Mouse (Mus musculus): ENCODE measurements around the gene Borcs8. TPM values are rescaled to one million over a fixed set of nuclear protein-coding genes. Genes with fewer than 3 reads are reported as not detected.

Borcs8 gene
- polyA plus RNA-seq, 1 experiment from 2014 or later = 80.3 TPM

DNA sequence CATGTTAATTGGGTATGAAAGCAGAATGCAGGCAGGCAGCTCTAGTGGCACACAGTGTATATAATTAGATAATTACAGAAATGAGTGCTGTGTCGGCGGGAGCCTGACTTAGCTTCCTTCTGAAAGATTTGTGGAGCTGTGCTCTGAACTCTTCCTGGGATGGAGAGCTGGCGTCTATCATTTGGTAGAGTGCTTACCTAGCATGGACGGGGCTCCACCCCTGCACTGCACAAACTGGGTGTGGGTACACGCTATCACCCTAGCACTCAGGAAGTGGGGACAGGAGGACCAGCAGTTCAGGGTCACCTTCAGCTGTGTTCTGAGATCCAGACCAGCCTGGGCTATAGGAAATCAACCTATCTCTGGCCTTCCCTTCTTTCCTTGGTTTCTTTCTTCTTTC lies 34.0 kb downstream of the Borcs8 start:
- no peak for TF ChIP-seq CTCF (IDR thresholded peaks at IDR 0.05)
- in situ Hi-C loops (cut with MboI; ENCODE audit: low pct_unique_long_range_greater_than_20kb) = loop anchor here (25.0 kb wide), 1 partner anchor 261 kb away; the partner anchor contains the start of genes Ndufa13, Tssk6 and Yjefn3
- ChIA-PET POLR2A (interaction anchor here (0.6 to 0.7 kb wide), 4 partner anchors 54 to 294 kb away, joined by 3 to 5 read pairs (median 4); no protein-coding TSS in a partner anchor), CTCF (interaction anchor here (1.6 kb wide), 1 partner anchor 26 kb away, joined by 5 read pairs; no protein-coding TSS in a partner anchor)
- ATAC-seq = no peak
- H3K27me3 ChIP-seq = no peaks in the 10 kb centered on the region
- DNase-seq (ENCODE audit: low read depth, low spot score) = no peak

DNA sequence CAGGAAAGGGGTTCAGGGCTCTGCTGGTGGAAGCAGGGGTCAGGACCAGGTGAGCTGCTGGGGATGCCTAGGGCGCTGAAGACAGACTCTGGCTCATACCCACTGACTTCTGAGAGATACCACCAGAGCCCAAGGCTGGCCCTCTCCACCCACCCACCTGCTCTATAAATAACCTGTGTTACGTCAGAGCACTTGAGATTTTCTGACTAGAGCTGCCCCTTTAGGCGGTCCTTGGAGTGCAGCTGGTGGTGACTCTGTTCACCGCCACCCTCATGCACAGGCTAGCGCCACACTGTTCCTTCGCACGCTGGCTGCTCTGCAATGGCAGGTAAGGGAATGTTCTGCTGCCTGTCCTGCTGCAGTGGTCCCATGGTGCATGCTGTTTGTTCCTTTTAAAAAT lies 34.8 kb downstream of the Borcs8 start:
- DNase-seq (ENCODE audit: low read depth, low spot score) = no peak

DNA sequence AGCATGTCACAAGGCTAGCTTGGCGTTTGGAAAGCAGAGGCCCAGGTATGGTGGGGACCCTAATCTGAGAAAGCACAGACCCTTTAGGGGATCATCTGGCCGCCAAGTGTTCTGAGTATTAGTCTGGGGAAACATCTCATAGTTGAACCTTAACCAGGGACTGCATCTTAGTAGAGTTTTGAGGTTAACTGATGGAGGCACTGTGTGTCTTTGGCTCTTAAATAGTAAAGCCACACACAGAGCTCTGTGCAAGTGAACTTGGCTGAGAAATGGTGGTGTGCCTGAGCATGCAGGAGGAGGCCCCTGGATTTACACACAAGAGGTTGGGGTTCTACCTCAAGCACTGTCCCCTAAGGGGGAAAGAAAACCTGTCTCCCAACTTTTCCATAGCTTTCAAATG lies 38.9 kb downstream of the Borcs8 start:
- in situ Hi-C loops (cut with MboI; ENCODE audit: low pct_unique_long_range_greater_than_20kb) = no loop called here
- ChIA-PET POLR2A (no interaction called here), CTCF (interaction anchor here (0.6 to 1.9 kb wide), 5 partner anchors 8 to 58 kb away, joined by 3 to 6 read pairs (median 3); partner anchors contain the start of gene Slc25a42)
- DNase-seq (ENCODE audit: low read depth, low spot score) = no peak
- ATAC-seq = no peak
- no peak for TF ChIP-seq CTCF (IDR thresholded peaks at IDR 0.05)
- H3K27me3 ChIP-seq = no peaks in the 10 kb centered on the region

More for the DNA sequence above, 34.8 kb downstream of the Borcs8 start:
- no peak for TF ChIP-seq CTCF (IDR thresholded peaks at IDR 0.05)
- no peak for ATAC-seq
- ChIA-PET CTCF (interaction anchor here (1.6 kb wide), 1 partner anchor 25 kb away, joined by 5 read pairs; no protein-coding TSS in a partner anchor), POLR2A (no interaction called here)
- no peaks in the 10 kb centered on the region for H3K27me3 ChIP-seq
- in situ Hi-C loops (cut with MboI; ENCODE audit: low pct_unique_long_range_greater_than_20kb) = loop anchor here (25.0 kb wide), 1 partner anchor 262 kb away; the partner anchor contains the start of genes Ndufa13, Tssk6 and Yjefn3

GRCm38 (mm10) chr8:70179082-70179481 lies 39.8 kb downstream of the Borcs8 start:
- ChIA-PET CTCF (interaction anchor here (0.6 to 1.4 kb wide), 3 partner anchors 15 to 57 kb away, joined by 3 read pairs; partner anchors contain the start of gene Slc25a42), POLR2A (no interaction called here)
- TF ChIP-seq CTCF (IDR thresholded peaks at IDR 0.05) = no peak
- no peak for ATAC-seq
- no peaks in the 10 kb centered on the region for H3K27me3 ChIP-seq
- in situ Hi-C loops (cut with MboI; ENCODE audit: low pct_unique_long_range_greater_than_20kb) = no loop called here
- no peak for DNase-seq (ENCODE audit: low read depth, low spot score)

DNA sequence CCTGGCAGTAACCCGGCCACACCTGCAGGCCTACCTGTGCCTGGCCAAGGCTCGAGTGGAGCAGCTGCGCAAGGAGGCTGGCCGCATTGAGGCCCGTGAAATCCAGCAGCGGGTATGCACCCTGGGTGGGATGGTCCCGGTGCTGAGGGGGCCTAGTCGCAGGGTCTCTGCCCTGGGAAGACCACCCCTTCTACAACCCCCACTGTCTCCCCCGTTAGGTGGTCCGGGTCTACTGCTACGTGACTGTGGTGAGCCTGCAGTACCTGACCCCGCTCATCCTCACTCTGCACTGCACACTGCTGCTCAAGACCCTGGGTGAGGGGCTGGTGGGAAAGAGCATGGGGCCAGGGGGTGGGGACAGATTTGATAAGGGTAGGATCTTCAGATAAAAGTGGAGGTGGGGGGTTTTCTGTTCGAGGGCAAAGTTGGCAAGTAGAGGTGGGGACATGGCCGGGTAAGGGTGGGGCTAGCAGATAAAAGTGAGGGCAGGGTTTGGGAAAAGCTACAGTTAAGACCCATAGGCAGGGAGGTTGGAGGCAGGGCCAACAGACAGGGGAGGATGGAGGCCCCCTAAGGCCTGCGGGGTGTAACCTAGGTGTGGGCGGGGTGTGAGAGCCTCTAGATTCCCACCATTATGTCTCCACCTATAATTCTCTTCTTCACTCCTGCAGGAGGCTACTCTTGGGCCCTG lies 42.1 kb downstream of the Borcs8 start:
- TF ChIP-seq CTCF (IDR thresholded peaks at IDR 0.05) = no peak
- no peak for DNase-seq (ENCODE audit: low read depth, low spot score)
- no peaks in the 10 kb centered on the region for H3K27me3 ChIP-seq
- POLR2A ChIA-PET = interaction anchor here (1.7 kb wide), 1 partner anchor 9 kb away, joined by 5 read pairs; the partner anchor contains the start of gene Tmem161a
- CTCF ChIA-PET = no interaction called here
- ATAC-seq = no peak
- in situ Hi-C loops (cut with MboI; ENCODE audit: low pct_unique_long_range_greater_than_20kb) = no loop called here

DNA sequence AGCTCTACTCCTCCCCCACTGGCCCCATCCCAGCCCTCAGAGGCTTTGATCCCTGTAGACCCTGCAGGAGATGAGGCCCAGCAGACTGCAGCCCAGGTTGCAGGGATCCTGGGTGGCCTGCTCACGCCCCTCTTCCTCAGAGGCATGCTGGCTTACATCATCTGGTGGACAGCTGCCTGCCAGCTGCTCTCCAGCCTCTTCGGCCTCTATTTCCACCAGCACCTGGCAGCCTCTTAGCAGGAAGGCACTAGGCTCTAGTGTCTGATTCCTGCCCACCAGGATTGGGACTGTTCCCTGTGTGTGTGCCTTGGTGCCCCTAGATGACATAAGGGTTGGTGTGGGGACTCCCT lies 42.6 kb downstream of the Borcs8 start:
- no peak for TF ChIP-seq CTCF (IDR thresholded peaks at IDR 0.05)
- ChIA-PET CTCF (no interaction called here), POLR2A (interaction anchor here (1.7 kb wide), 1 partner anchor 10 kb away, joined by 5 read pairs; the partner anchor contains the start of gene Tmem161a)
- H3K27me3 ChIP-seq = no peaks in the 10 kb centered on the region
- in situ Hi-C loops (cut with MboI; ENCODE audit: low pct_unique_long_range_greater_than_20kb) = no loop called here
- no peak for DNase-seq (ENCODE audit: low read depth, low spot score)
- ATAC-seq = no peak

GRCm38 (mm10) chr8:70183194-70183593 lies 43.9 kb downstream of the Borcs8 start:
- TF ChIP-seq CTCF (IDR thresholded peaks at IDR 0.05) = no peak
- no peaks in the 10 kb centered on the region for H3K27me3 ChIP-seq
- in situ Hi-C loops (cut with MboI; ENCODE audit: low pct_unique_long_range_greater_than_20kb) = no loop called here
- DNase-seq (ENCODE audit: low read depth, low spot score) = no peak
- POLR2A ChIA-PET = interaction anchor here (0.6 kb wide), 1 partner anchor 1005 kb away, joined by 5 read pairs; no protein-coding TSS in a partner anchor
- CTCF ChIA-PET = no interaction called here
- ATAC-seq = no peak

DNA sequence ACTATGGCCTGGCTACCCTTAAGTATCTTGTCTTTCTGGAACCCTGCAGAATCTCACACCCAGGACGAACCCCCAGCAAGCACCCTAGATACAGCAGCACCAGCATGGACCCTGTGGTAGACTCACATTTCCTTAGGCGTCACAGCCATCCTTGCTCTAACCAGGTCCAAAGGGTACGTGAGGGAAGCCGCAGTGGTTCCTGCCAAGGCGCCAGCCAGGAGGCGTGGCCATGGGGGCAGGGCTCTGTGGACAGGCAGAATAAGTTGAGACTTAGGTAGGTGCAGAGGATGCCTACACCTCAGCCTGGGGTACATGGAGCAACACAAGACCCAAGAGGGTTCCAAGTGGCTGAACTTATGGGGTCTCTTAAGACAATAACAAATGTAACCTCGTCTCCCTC lies 49.4 kb downstream of the Borcs8 start:
- ATAC-seq (no peak), DNase-seq (ENCODE audit: low read depth, low spot score) (no peak)
- no peaks in the 10 kb centered on the region for H3K27me3 ChIP-seq
- ChIA-PET CTCF (no interaction called here), POLR2A (no interaction called here)
- TF ChIP-seq CTCF (IDR thresholded peaks at IDR 0.05) = no peak
- in situ Hi-C loops (cut with MboI; ENCODE audit: low pct_unique_long_range_greater_than_20kb) = no loop called here

- ChIA-PET POLR2A (no interaction called here), CTCF (no interaction called here)
- H3K27me3 ChIP-seq = no peaks in the 10 kb centered on the region
- ATAC-seq (no peak), DNase-seq (ENCODE audit: low read depth, low spot score) (no peak)
- TF ChIP-seq CTCF (IDR thresholded peaks at IDR 0.05) = no peak
- in situ Hi-C loops (cut with MboI; ENCODE audit: low pct_unique_long_range_greater_than_20kb) = no loop called here
Measured at GRCm38 (mm10) chr8:70193238-70193637, 53.9 kb downstream of the Borcs8 start.

GRCm38 (mm10) chr8:70194191-70194590 lies 54.9 kb downstream of the Borcs8 start:
- DNase-seq (ENCODE audit: low read depth, low spot score) = no peak
- ChIA-PET CTCF (interaction anchor here (0.9 to 2.1 kb wide), 3 partner anchors 15 to 29 kb away, joined by 3 to 7 read pairs (median 3); no protein-coding TSS in a partner anchor), POLR2A (interaction anchor here (0.8 kb wide), 1 partner anchor 10 kb away, joined by 3 read pairs; no protein-coding TSS in a partner anchor)
- ATAC-seq = no peak
- TF ChIP-seq CTCF (IDR thresholded peaks at IDR 0.05) = no peak
- in situ Hi-C loops (cut with MboI; ENCODE audit: low pct_unique_long_range_greater_than_20kb) = no loop called here
- H3K27me3 ChIP-seq = no peaks in the 10 kb centered on the region

- POLR2A ChIA-PET = interaction anchor here (1.1 kb wide), 1 partner anchor 17 kb away, joined by 3 read pairs; the partner anchor contains the start of gene Slc25a42
- CTCF ChIA-PET = interaction anchor here (2.1 kb wide), 1 partner anchor 13 kb away, joined by 7 read pairs; no protein-coding TSS in a partner anchor
- DNase-seq (ENCODE audit: low read depth, low spot score) (no peak), ATAC-seq (no peak)
- TF ChIP-seq CTCF (IDR thresholded peaks at IDR 0.05) = no peak
- in situ Hi-C loops (cut with MboI; ENCODE audit: low pct_unique_long_range_greater_than_20kb) = no loop called here
- no peaks in the 10 kb centered on the region for H3K27me3 ChIP-seq
Measured at GRCm38 (mm10) chr8:70195762-70196161, 56.5 kb downstream of the Borcs8 start.

Other genes starting within 250 kb of the Borcs8 start
- gene Tssk6, start 237.3 kb upstream of the Borcs8 start, polyA plus RNA-seq (2021) = 3.7 TPM
- gene Ndufa13, start 236.9 kb upstream of the Borcs8 start, polyA plus RNA-seq (2021) = 199 TPM
- gene Yjefn3, start 236.8 kb upstream of the Borcs8 start, polyA plus RNA-seq (2021) = 5.3 TPM
- gene Gatad2a, start 143.1 kb upstream of the Borcs8 start, polyA plus RNA-seq (2021) = 75.2 TPM
- 53.4 TPM for gene Mau2, start 96.8 kb upstream of the Borcs8 start, polyA plus RNA-seq (2021)
- 37.0 TPM for gene Sugp1, start 96.7 kb upstream of the Borcs8 start, polyA plus RNA-seq (2021)
- gene Tm6sf2, start 66.6 kb upstream of the Borcs8 start, polyA plus RNA-seq (2021) = 1.3 TPM
- gene Hapln4, start 56.0 kb upstream of the Borcs8 start, polyA plus RNA-seq (2021) = 7.3 TPM
- gene Ncan, start 18.6 kb upstream of the Borcs8 start, polyA plus RNA-seq (2021) = 0.01 TPM
- 35.1 TPM for gene Nr2c2ap, start 8.2 kb upstream of the Borcs8 start, polyA plus RNA-seq (2021)
- 19.6 TPM for gene Rfxank, start 345 bp upstream of the Borcs8 start, polyA plus RNA-seq (2021)
- 0.54 TPM for gene Mef2b, start 212 bp downstream of the Borcs8 start, polyA plus RNA-seq (2021)
- gene Tmem161a, start 32.9 kb downstream of the Borcs8 start, polyA plus RNA-seq (2021) = 64.9 TPM
- gene Slc25a42, start 72.8 kb downstream of the Borcs8 start, polyA plus RNA-seq (2021) = 5.0 TPM
- gene Sugp2, start 94.7 kb downstream of the Borcs8 start, polyA plus RNA-seq (2021) = 26.5 TPM
- 16.4 TPM for gene Armc6, start 95.0 kb downstream of the Borcs8 start, polyA plus RNA-seq (2021)
- 67.9 TPM for gene Homer3, start 143.3 kb downstream of the Borcs8 start, polyA plus RNA-seq (2021)
- gene Ddx49, start 163.0 kb downstream of the Borcs8 start, polyA plus RNA-seq (2021) = 48.8 TPM
- 259 TPM for gene Cope, start 163.0 kb downstream of the Borcs8 start, polyA plus RNA-seq (2021)
- gene Cers1, start 176.3 kb downstream of the Borcs8 start, polyA plus RNA-seq (2021) = 2.5 TPM
- gene Gdf1, start 190.3 kb downstream of the Borcs8 start, polyA plus RNA-seq (2021) = 1.1 TPM
- gene Upf1, start 213.8 kb downstream of the Borcs8 start, polyA plus RNA-seq (2021) = 44.5 TPM
- gene Comp, start 234.1 kb downstream of the Borcs8 start, polyA plus RNA-seq (2021) = 0.36 TPM